Mouse (Mus musculus) kidney, postnatal 0 days (tissue): Measurements from ENCODE around the gene Glo1. TPM values are rescaled to one million over a fixed set of nuclear protein-coding genes. Genes with fewer than 3 reads are reported as not detected.

ENCODE experiments used
- ATAC-seq: fragments of 200-750 bp; cut with Nextera tagmentation; replicated peaks from 2 replicates; pipeline ENCODE4 v1.8.0; 2017; ENCODE audit warnings: low read depth, moderate number of reproducible peaks, moderate TSS enrichment, moderate library complexity; ENCODE audit not compliant: low FRiP score
- DNase-seq: peaks from one replicate; pipeline ENCODE4 v3.0.0-alpha.2; 2016; ENCODE audit warnings: low spot score
- H3K27ac ChIP-seq: fragments of 300-500 bp; sonication (generic); 2 replicates; pipeline ENCODE4 v1.5.1; 2014; ENCODE audit warnings: mild to moderate bottlenecking
- H3K27me3 ChIP-seq: fragments of 300-500 bp; sonication (generic); 2 replicates; pipeline ENCODE4 v1.6.1; 2014; ENCODE audit warnings: low read length, mixed read lengths; ENCODE audit not compliant: insufficient read depth
- H3K36me3 ChIP-seq: fragments of 300-500 bp; sonication (generic); 2 replicates; pipeline ENCODE4 v1.6.1; 2014; ENCODE audit warnings: low read length, mixed read lengths; ENCODE audit not compliant: insufficient read depth
- H3K4me1 ChIP-seq: fragments of 300-500 bp; sonication (generic); replicated peaks from 2 replicates; pipeline ENCODE4 v1.6.1; 2014; ENCODE audit warnings: antibody characterized with exemption, low read length, mixed read lengths; ENCODE audit not compliant: insufficient read depth
- H3K4me2 ChIP-seq: fragments of 300-500 bp; sonication (generic); 2 replicates; pipeline ENCODE4 v1.6.1; 2014; ENCODE audit warnings: mild to moderate bottlenecking, low read length, moderate library complexity, mixed read lengths
- H3K4me3 ChIP-seq: fragments of 300-500 bp; sonication (generic); replicated peaks from 2 replicates; pipeline ENCODE4 v1.5.1; 2014; ENCODE audit warnings: low read depth, low read length
- H3K9ac ChIP-seq: fragments of 300-500 bp; sonication (generic); 2 replicates; pipeline ENCODE4 v1.6.1; 2014; ENCODE audit warnings: low read depth, low read length
- H3K9me3 ChIP-seq: fragments of 300-500 bp; sonication (generic); replicated peaks from 2 replicates; pipeline ENCODE4 v1.6.1; 2016; ENCODE audit warnings: low read length, inconsistent platforms, mixed read lengths
- CTCF ChIP-seq: IDR thresholded peaks from 2 replicates; pipeline ENCODE4 v1.5.1; 2016; ENCODE audit warnings: antibody characterized with exemption, low read depth, mild to moderate bottlenecking, moderate library complexity
- WGBS: fragments of 180-500 bp; shearing (Covaris S2); extraction: QIAGEN DNeasy Blood & Tissue Kit; methylation state at CpG from one replicate; pipeline ENCODE4 v1.1.7; 2014; 5-methylcytosine and 5-hydroxymethylcytosine counted together
- polyA plus RNA-seq: library from polyadenylated mRNA; unstranded; fragments of >200 nt; fragmentation: Nextera tagmentation; extraction: Ambion mirVana; gene quantifications from 2 replicates; pipeline ENCODE4 v1.2.1, GENCODE M21; 2015

The Glo1 gene
- polyA plus RNA-seq, 1 experiment from 2014 or later = 247 TPM

DNA sequence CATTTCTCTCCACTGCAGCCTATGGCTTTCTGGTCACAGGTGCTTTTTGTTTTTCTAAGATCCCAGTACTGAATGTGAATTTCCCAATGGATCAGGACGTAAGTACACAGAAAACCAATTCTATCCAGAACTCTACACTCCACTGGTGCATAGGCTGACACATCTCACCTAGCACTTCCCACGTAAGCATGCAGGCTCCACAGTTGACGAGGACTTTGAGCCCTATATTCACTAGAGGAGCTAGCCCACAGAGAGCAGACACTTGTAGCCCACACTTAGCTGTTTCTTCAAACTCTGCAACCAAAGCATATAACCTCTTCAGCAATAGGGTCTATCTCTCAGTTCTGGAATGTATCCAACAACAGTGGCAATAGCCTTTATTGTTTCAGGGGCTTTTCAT lies 70.2 kb downstream of the Glo1 start:
- no peaks in the 10 kb centered on the region for H3K27me3 ChIP-seq
- H3K4me3 ChIP-seq = no peak overlapping the region
- TF ChIP-seq CTCF = no peak
- no peaks in the 10 kb centered on the region for H3K36me3 ChIP-seq
- DNase-seq (no peak), ATAC-seq (no peak)
- H3K4me2 ChIP-seq = no peak overlapping the region
- H3K27ac ChIP-seq = no peak overlapping the region
- 87% methylated on average over 3 of the region's 3 CpGs for WGBS
- no peaks in the 10 kb centered on the region for H3K4me1 ChIP-seq
- H3K9me3 ChIP-seq = no peaks in the 10 kb centered on the region
- no peak overlapping the region for H3K9ac ChIP-seq

DNA sequence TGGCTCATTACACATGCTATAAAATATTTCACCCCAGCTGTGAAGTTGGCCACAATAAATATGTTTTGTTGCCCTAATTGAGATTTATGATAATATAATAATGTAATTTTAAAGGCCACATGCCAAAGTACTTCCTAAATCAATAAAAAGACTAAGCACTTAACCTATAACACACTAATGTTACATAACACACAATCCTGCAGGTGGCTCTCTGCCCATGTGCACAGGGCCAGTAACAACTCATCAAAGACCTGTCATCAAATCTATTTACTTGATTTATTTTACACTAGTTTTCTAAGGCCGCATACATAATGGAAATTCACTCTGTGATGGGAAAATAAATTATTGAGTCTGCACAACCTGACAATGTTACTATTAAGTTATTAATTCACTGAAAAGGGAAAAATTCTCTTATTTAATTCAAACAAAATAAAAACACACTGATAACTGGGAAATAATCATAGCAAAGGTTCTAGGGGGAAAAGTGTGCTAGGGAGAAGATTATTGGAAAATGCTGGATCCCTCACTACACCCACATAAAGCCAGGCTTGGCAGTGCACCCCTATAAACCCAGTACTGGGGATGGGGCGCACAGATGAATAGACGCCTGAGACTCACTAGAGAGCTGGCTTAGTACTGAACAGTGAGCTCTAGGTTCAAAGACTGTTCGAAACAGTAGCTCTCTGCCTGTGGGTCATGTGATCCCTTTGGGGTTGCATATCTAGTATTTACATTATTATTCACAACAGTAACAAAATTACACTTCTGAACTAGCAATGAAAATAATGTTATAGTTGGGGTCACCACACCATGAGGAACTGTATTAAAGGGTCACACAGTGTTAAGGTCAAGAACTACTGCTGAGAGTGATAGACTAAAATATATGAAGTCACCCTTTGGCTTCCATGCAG lies 73.4 kb downstream of the Glo1 start:
- H3K4me3 ChIP-seq = no peak overlapping the region
- H3K4me1 ChIP-seq = 0 out of 2 replicates have a peak, but pooled peaks cover 4% of the 10 kb centered on the region
- WGBS = 81% methylated on average over 4 of the region's 4 CpGs
- H3K27me3 ChIP-seq = no peaks in the 10 kb centered on the region
- DNase-seq (peak; percentile 18), ATAC-seq (no peak)
- H3K4me2 ChIP-seq = no peak overlapping the region
- no peaks in the 10 kb centered on the region for H3K36me3 ChIP-seq
- H3K9ac ChIP-seq = no peak overlapping the region
- no peak for TF ChIP-seq CTCF
- H3K9me3 ChIP-seq = no peaks in the 10 kb centered on the region
- H3K27ac ChIP-seq = no peak overlapping the region

DNA sequence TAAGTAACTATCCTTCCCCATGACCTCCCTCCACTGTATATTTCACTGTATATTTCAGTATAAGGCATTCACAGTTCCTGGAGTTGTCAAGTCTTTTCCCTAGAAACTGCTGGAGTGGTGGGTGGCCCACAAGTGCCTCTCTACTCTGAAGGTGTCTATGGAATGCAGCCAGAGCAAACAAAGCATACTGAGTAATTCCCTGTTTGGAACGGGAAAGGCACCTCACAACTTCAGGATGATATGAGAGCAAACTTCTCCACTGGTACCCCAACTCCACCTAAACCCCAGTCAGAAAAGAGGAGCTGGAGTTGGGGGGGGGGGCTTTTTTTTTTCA lies 75.9 kb downstream of the Glo1 start:
- 0 out of 2 replicates have a peak, but pooled peaks cover 4% of the 10 kb centered on the region for H3K4me1 ChIP-seq
- no peaks in the 10 kb centered on the region for H3K36me3 ChIP-seq
- H3K27me3 ChIP-seq = no peaks in the 10 kb centered on the region
- 18% methylated on average over 1 of the region's 1 CpGs for WGBS
- H3K9ac ChIP-seq = no peak overlapping the region
- no peak overlapping the region for H3K4me3 ChIP-seq
- H3K4me2 ChIP-seq = no peak overlapping the region
- H3K9me3 ChIP-seq = no peaks in the 10 kb centered on the region
- TF ChIP-seq CTCF = no peak
- ATAC-seq (no peak), DNase-seq (no peak)
- H3K27ac ChIP-seq = no peak overlapping the region

DNA sequence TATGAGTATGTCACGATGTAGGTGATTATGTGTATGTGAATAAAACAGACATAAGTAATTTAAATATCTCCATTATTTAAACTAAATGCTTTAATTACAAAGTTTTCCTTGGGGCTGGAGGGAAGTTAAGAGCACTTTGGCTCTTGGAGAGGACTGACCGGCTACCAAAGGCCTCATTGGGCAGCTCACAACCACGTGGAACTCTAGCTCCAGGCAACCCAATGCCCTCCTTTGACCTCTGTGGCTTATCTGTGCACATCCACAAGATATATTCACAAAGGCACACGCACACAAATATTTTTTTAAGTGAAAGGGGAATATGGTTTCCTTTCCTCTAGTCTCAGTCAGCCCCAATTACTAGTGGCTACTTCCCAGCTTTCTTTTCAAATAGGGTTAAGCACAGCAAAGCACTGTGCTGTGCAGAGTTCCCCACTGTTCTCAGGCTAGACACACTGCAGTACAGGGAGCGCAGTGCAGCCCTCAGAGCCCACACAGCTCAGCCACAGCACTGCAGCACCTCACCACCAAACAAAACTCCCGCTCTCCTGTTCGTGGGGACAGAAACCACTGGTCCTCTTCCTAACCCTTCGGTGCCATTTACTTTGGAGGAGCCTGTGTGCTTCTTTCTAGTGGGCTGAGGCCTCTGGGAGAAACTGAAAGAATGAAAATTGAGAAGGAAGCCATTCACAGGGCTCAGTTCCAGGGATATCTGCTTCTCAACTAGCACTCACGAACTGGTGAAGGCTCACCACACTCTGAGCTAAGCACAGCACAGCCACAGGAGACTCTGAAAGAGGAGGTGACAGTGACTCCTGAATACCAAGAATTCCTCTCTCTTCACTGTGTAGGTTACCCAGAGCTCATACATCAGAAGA lies 76.5 kb downstream of the Glo1 start:
- Histone ChIP-seq H3K27me3 (no peaks in the 10 kb centered on the region), H3K9me3 (no peaks in the 10 kb centered on the region), H3K4me2 (no peak overlapping the region), H3K9ac (0 out of 2 replicates have a peak overlapping the region, but pooled peaks have one; percentile 4), H3K4me3 (no peak overlapping the region), H3K4me1 (0 out of 2 replicates have a peak, but pooled peaks cover 4% of the 10 kb centered on the region), H3K27ac (0 out of 2 replicates have a peak overlapping the region, but pooled peaks have one; percentile 25), H3K36me3 (no peaks in the 10 kb centered on the region)
- WGBS = 59% methylated on average over 9 of the region's 9 CpGs
- DNase-seq (no peak), ATAC-seq (no peak)
- TF ChIP-seq CTCF = no peak

DNA sequence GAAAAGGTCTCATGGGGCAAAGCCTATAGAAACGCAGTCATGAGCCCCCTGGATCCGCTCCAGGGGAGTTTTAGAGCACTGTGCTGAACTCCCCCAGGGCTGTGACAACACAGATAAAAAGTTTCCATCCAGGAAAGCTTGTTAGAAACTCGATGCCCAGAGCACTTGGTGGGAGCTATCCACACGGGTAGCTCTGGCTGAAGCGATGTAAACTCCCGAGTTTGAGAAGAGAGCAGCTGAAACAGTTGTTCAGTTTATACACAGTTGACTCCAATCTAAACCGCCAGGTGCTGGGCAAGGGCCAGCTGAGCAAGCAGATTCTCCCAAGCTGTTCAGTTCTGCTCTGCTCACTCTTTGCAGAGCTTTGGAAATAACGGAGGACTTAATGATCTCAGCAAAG lies 87.6 kb downstream of the Glo1 start:
- no peak for ATAC-seq
- 15% methylated on average over 8 of the region's 8 CpGs for WGBS
- Histone ChIP-seq H3K27ac (0 out of 2 replicates have a peak overlapping the region, but pooled peaks have one; percentile 25), H3K9me3 (no peaks in the 10 kb centered on the region), H3K36me3 (no peaks in the 10 kb centered on the region), H3K4me3 (no peak overlapping the region), H3K4me2 (no peak overlapping the region), H3K4me1 (no peaks in the 10 kb centered on the region), H3K27me3 (no peaks in the 10 kb centered on the region), H3K9ac (no peak overlapping the region)
- 0 out of 2 replicates have a peak, but pooled peaks have one; percentile 2 for TF ChIP-seq CTCF
- peak; percentile 31 for DNase-seq

DNA sequence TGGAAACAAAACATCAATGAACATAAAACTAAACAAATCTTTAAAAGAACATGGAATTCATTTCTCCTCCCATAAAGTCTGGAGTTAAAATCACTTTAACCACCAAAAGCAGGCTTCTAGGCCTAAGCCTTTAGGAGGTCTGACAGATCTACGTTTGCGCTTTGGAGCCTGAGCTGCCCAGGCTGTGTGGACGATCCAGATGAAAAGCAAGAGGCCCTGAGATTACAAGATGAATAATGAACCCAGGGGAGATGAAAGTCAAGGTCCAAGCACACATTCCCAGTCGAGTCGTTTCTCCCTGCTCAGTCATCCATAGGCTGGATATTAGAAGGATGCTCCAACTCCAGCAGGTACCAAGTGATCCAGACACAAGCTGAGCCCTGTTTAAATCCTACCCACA lies 90.0 kb downstream of the Glo1 start:
- 46% methylated on average over 5 of the region's 5 CpGs for WGBS
- ATAC-seq = no peak
- H3K9me3 ChIP-seq = no peaks in the 10 kb centered on the region
- H3K4me3 ChIP-seq = no peak overlapping the region
- H3K36me3 ChIP-seq = no peaks in the 10 kb centered on the region
- TF ChIP-seq CTCF = no peak
- no peak overlapping the region for H3K9ac ChIP-seq
- H3K27ac ChIP-seq = no peak overlapping the region
- no peak for DNase-seq
- H3K4me1 ChIP-seq = no peaks in the 10 kb centered on the region
- H3K27me3 ChIP-seq = no peaks in the 10 kb centered on the region
- no peak overlapping the region for H3K4me2 ChIP-seq

Other genes with a start within 250 kb of the Glo1 start
- gene Btbd9, start 50.4 kb downstream of the Glo1 start, polyA plus RNA-seq = 41.1 and 51.4 TPM in 2 replicates
- 0.43 TPM in 2 replicates for gene Dnah8, start 2.5 kb downstream of the Glo1 start, polyA plus RNA-seq